Mouse (Mus musculus): ENCODE measurements around the gene Tbc1d14. TPM values are rescaled to one million over a fixed set of nuclear protein-coding genes. Genes with fewer than 3 reads are reported as not detected.

Tbc1d14 gene
- total and polyA plus RNA-seq, 3 experiments, result 8.0 to 15.7 (median 13.1) TPM

GRCm38 (mm10) chr5:36517596-36517995 lies 75.5 kb downstream of the Tbc1d14 start:
- ATAC-seq (ENCODE audit: extremely low read depth, insufficient number of reproducible peaks, low FRiP score, poor library complexity, severe bottlenecking) (no peak), DNase-seq (ENCODE audit: low spot score) (no peak)
- no peaks in the 10 kb centered on the region for H3K9me3 ChIP-seq (replicated peaks)
- H3K4me3 ChIP-seq (ENCODE audit: low read depth, low read length), result no peak overlapping the region
- peaks cover 90% of the 10 kb centered on the region for H3K36me3 ChIP-seq (replicated peaks)
- H3K4me1 ChIP-seq (ENCODE audit: insufficient read depth, low read depth, low read length), result no peaks in the 10 kb centered on the region
- no peak for TF ChIP-seq GATA1 (IDR thresholded peaks at IDR 0.05; ENCODE audit: borderline replicate concordance, low read length)
- no peak for TF ChIP-seq CTCF (IDR thresholded peaks at IDR 0.05; ENCODE audit: low read depth, low read length)
- no peak for TF ChIP-seq GATA2 (IDR thresholded peaks at IDR 0.05; ENCODE audit: borderline replicate concordance, low read depth, low read length)
- no peaks in the 10 kb centered on the region for H3K27me3 ChIP-seq (ENCODE audit: insufficient read depth, low read length)

- Histone ChIP-seq H3K27me3 (ENCODE audit: insufficient read depth, low read length) (no peaks in the 10 kb centered on the region), H3K4me1 (ENCODE audit: insufficient read depth, low read depth, low read length) (no peaks in the 10 kb centered on the region)
- no peak for ATAC-seq (ENCODE audit: extremely low read depth, insufficient number of reproducible peaks, low FRiP score, poor library complexity, severe bottlenecking)
Measured at GRCm38 (mm10) chr5:36515558-36515957, 77.5 kb downstream of the Tbc1d14 start.

GRCm38 (mm10) chr5:36515126-36515525 lies 78.0 kb downstream of the Tbc1d14 start:
- DNase-seq (ENCODE audit: low spot score) (no peak), ATAC-seq (ENCODE audit: extremely low read depth, insufficient number of reproducible peaks, low FRiP score, poor library complexity, severe bottlenecking) (no peak)
- Histone ChIP-seq H3K36me3 (replicated peaks) (peaks cover 93% of the 10 kb centered on the region), H3K9me3 (replicated peaks) (no peaks in the 10 kb centered on the region), H3K4me3 (ENCODE audit: low read depth, low read length) (no peak overlapping the region), H3K27me3 (ENCODE audit: insufficient read depth, low read length) (no peaks in the 10 kb centered on the region), H3K4me1 (ENCODE audit: insufficient read depth, low read depth, low read length) (no peaks in the 10 kb centered on the region)
- TF ChIP-seq GATA1 (IDR thresholded peaks at IDR 0.05; ENCODE audit: borderline replicate concordance, low read length) (no peak), POLR2AphosphoS5 (IDR thresholded peaks at IDR 0.05; ENCODE audit: insufficient replicate concordance, low read depth, low read length) (no peak), TAL1 (conservative IDR thresholded peaks at IDR 0.05; ENCODE audit: low read depth, low read length) (no peak), CTCF (IDR thresholded peaks at IDR 0.05; ENCODE audit: low read depth, low read length) (no peak), GATA2 (IDR thresholded peaks at IDR 0.05; ENCODE audit: borderline replicate concordance, low read depth, low read length) (no peak)

More at GRCm38 (mm10) chr5:36515558-36515957, 77.5 kb downstream of the Tbc1d14 start:
- no peak for TF ChIP-seq TAL1 (conservative IDR thresholded peaks at IDR 0.05; ENCODE audit: low read depth, low read length)
- TF ChIP-seq GATA2 (IDR thresholded peaks at IDR 0.05; ENCODE audit: borderline replicate concordance, low read depth, low read length), result no peak
- TF ChIP-seq POLR2AphosphoS5 (IDR thresholded peaks at IDR 0.05; ENCODE audit: insufficient replicate concordance, low read depth, low read length), result no peak
- no peak for TF ChIP-seq GATA1 (IDR thresholded peaks at IDR 0.05; ENCODE audit: borderline replicate concordance, low read length)
- TF ChIP-seq CTCF (IDR thresholded peaks at IDR 0.05; ENCODE audit: low read depth, low read length), result no peak
- Histone ChIP-seq H3K9me3 (replicated peaks) (no peaks in the 10 kb centered on the region), H3K4me3 (ENCODE audit: low read depth, low read length) (no peak overlapping the region), H3K36me3 (replicated peaks) (peaks cover 93% of the 10 kb centered on the region)
- DNase-seq (ENCODE audit: low spot score), result no peak

GRCm38 (mm10) chr5:36510956-36511355 lies 82.1 kb downstream of the Tbc1d14 start:
- no peaks in the 10 kb centered on the region for H3K9me3 ChIP-seq (replicated peaks)
- H3K4me1 ChIP-seq (ENCODE audit: insufficient read depth, low read depth, low read length), result peaks cover under 1% of the 10 kb centered on the region; the same call in 1 of the 2 replicates
- no peak overlapping the region for H3K4me3 ChIP-seq (ENCODE audit: low read depth, low read length)
- no peaks in the 10 kb centered on the region for H3K27me3 ChIP-seq (ENCODE audit: insufficient read depth, low read length)
- ATAC-seq (ENCODE audit: extremely low read depth, insufficient number of reproducible peaks, low FRiP score, poor library complexity, severe bottlenecking), result no peak
- peaks cover 89% of the 10 kb centered on the region for H3K36me3 ChIP-seq (replicated peaks)
- no peak for DNase-seq (ENCODE audit: low spot score)
- TF ChIP-seq GATA1 (IDR thresholded peaks at IDR 0.05; ENCODE audit: borderline replicate concordance, low read length), result no peak
- TF ChIP-seq POLR2AphosphoS5 (IDR thresholded peaks at IDR 0.05; ENCODE audit: insufficient replicate concordance, low read depth, low read length), result no peak
- TF ChIP-seq TAL1 (conservative IDR thresholded peaks at IDR 0.05; ENCODE audit: low read depth, low read length), result no peak
- no peak for TF ChIP-seq GATA2 (IDR thresholded peaks at IDR 0.05; ENCODE audit: borderline replicate concordance, low read depth, low read length)

GRCm38 (mm10) chr5:36508351-36508750 lies 84.7 kb downstream of the Tbc1d14 start:
- no peak for DNase-seq (ENCODE audit: low spot score)
- TF ChIP-seq CTCF (IDR thresholded peaks at IDR 0.05; ENCODE audit: low read depth, low read length) (no peak), GATA1 (IDR thresholded peaks at IDR 0.05; ENCODE audit: borderline replicate concordance, low read length) (no peak)
- H3K4me1 ChIP-seq (ENCODE audit: insufficient read depth, low read depth, low read length), result peaks cover 4% of the 10 kb centered on the region; the same call in 1 of the 2 replicates
- no peak for ATAC-seq (ENCODE audit: extremely low read depth, insufficient number of reproducible peaks, low FRiP score, poor library complexity, severe bottlenecking)
- no peaks in the 10 kb centered on the region for H3K27me3 ChIP-seq (ENCODE audit: insufficient read depth, low read length)
- peaks cover 94% of the 10 kb centered on the region for H3K36me3 ChIP-seq (replicated peaks)
- H3K4me3 ChIP-seq (ENCODE audit: low read depth, low read length), result no peak overlapping the region
- no peaks in the 10 kb centered on the region for H3K9me3 ChIP-seq (replicated peaks)

- Histone ChIP-seq H3K36me3 (replicated peaks) (peaks cover 94% of the 10 kb centered on the region), H3K9me3 (replicated peaks) (no peaks in the 10 kb centered on the region), H3K4me1 (ENCODE audit: insufficient read depth, low read depth, low read length) (peaks cover 4% of the 10 kb centered on the region; the same call in 1 of the 2 replicates), H3K27me3 (ENCODE audit: insufficient read depth, low read length) (no peaks in the 10 kb centered on the region), H3K4me3 (ENCODE audit: low read depth, low read length) (no peak overlapping the region)
- no peak for DNase-seq (ENCODE audit: low spot score)
- ATAC-seq (ENCODE audit: extremely low read depth, insufficient number of reproducible peaks, low FRiP score, poor library complexity, severe bottlenecking), result no peak
- no peak for TF ChIP-seq CTCF (IDR thresholded peaks at IDR 0.05; ENCODE audit: low read depth, low read length)
- no peak for TF ChIP-seq GATA2 (IDR thresholded peaks at IDR 0.05; ENCODE audit: borderline replicate concordance, low read depth, low read length)
- TF ChIP-seq POLR2AphosphoS5 (IDR thresholded peaks at IDR 0.05; ENCODE audit: insufficient replicate concordance, low read depth, low read length), result no peak
- no peak for TF ChIP-seq GATA1 (IDR thresholded peaks at IDR 0.05; ENCODE audit: borderline replicate concordance, low read length)
- TF ChIP-seq TAL1 (conservative IDR thresholded peaks at IDR 0.05; ENCODE audit: low read depth, low read length), result no peak
Measured at GRCm38 (mm10) chr5:36505643-36506042, 87.4 kb downstream of the Tbc1d14 start.

- no peak for TF ChIP-seq POLR2AphosphoS5 (IDR thresholded peaks at IDR 0.05; ENCODE audit: insufficient replicate concordance, low read depth, low read length)
- no peak for TF ChIP-seq GATA1 (IDR thresholded peaks at IDR 0.05; ENCODE audit: borderline replicate concordance, low read length)
- no peak for TF ChIP-seq TAL1 (conservative IDR thresholded peaks at IDR 0.05; ENCODE audit: low read depth, low read length)
- TF ChIP-seq CTCF (IDR thresholded peaks at IDR 0.05; ENCODE audit: low read depth, low read length), result no peak
- no peak for TF ChIP-seq GATA2 (IDR thresholded peaks at IDR 0.05; ENCODE audit: borderline replicate concordance, low read depth, low read length)
- no peaks in the 10 kb centered on the region for H3K27me3 ChIP-seq (ENCODE audit: insufficient read depth, low read length)
- H3K9me3 ChIP-seq (replicated peaks), result no peaks in the 10 kb centered on the region
- H3K36me3 ChIP-seq (replicated peaks), result peaks cover 94% of the 10 kb centered on the region
- DNase-seq (ENCODE audit: low spot score), result no peak
- ATAC-seq (ENCODE audit: extremely low read depth, insufficient number of reproducible peaks, low FRiP score, poor library complexity, severe bottlenecking), result no peak
- peaks cover 4% of the 10 kb centered on the region; the same call in 1 of the 2 replicates for H3K4me1 ChIP-seq (ENCODE audit: insufficient read depth, low read depth, low read length)
- no peak overlapping the region for H3K4me3 ChIP-seq (ENCODE audit: low read depth, low read length)
Measured at GRCm38 (mm10) chr5:36505235-36505634, 87.8 kb downstream of the Tbc1d14 start.

Data from G1E (cell line).